Mouse (Mus musculus): Measurements from ENCODE around the gene Slc16a5. TPM values are rescaled to one million over a fixed set of nuclear protein-coding genes. Genes with fewer than 3 reads are reported as not detected.

Gene Slc16a5
- polyA plus RNA-seq, 1 experiment = 0.07 TPM

DNA sequence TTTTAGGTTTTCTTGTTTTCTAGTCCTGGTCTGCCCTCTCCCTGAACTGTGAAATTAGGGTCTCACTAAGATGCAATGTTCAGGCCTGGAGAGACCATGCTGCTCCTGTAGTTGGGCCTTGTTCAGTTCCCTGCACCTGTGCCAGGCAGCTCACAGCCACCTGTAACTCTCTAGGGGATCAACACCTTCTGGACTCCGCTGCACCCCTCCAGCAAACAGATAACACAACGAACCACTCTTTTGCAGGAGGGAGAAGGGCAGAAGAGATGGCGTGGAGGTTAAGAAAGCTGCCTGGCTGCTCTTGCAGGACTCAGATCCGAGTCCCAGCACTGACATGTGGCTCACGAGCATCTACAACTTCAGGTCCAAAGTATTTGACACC, 48.2 kb downstream of the Slc16a5 start:
- TF ChIP-seq USF1 (IDR thresholded peaks at IDR 0.05; ENCODE audit: low read depth) = no peak
- TF ChIP-seq CTCF (IDR thresholded peaks at IDR 0.05; ENCODE audit: control insufficient read depth, insufficient read depth, insufficient read length) = no peak
- no peak for TF ChIP-seq MYOD1 (IDR thresholded peaks at IDR 0.05; ENCODE audit: control insufficient read depth, insufficient read length, low read depth)
- no peak for TF ChIP-seq FOSL1 (IDR thresholded peaks at IDR 0.05; ENCODE audit: insufficient read depth, low read length, poor library complexity, severe bottlenecking)
- TF ChIP-seq MYOG (IDR thresholded peaks at IDR 0.05; ENCODE audit: control insufficient read depth, extremely low read depth, insufficient read length) = no peak
- TF ChIP-seq CEBPB (IDR thresholded peaks at IDR 0.05; ENCODE audit: low read depth) = no peak
- no peak for TF ChIP-seq MAX (IDR thresholded peaks at IDR 0.05)
- no peaks in the 10 kb centered on the region for H3K27me3 ChIP-seq (ENCODE audit: control insufficient read depth, insufficient read depth, insufficient read length)
- no peak overlapping the region for H3K4me3 ChIP-seq (ENCODE audit: insufficient read depth, poor library complexity, severe bottlenecking)
- H3K79me2 ChIP-seq (ENCODE audit: control insufficient read depth, insufficient read depth) = peaks cover 88% of the 10 kb centered on the region
- H3K79me3 ChIP-seq (ENCODE audit: low read depth) = peaks cover 84% of the 10 kb centered on the region
- no peak overlapping the region for H3ac ChIP-seq (ENCODE audit: control insufficient read depth, insufficient read length, low read depth)
- peaks cover 20% of the 10 kb centered on the region for H3K36me3 ChIP-seq (ENCODE audit: control insufficient read depth, insufficient read depth)

DNA sequence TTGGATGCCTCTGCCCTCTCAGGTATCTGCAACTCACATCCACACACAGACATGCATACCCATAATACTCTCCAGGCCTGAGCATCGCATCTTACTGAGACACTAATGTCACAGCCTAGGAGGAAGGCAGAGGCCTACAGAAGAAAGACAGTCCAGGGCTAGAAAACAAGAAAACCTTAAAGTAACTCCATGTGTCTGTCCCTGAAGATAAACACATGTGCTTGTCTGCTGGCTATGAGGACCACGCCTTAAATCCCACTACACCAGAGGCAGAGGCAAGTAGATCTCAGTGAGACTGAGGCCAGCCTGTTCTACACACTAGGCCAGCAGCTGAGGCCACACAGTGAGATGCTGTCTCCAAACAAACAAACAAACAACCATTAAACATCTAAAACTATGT, 48.8 kb downstream of the Slc16a5 start:
- Histone ChIP-seq H3K79me2 (ENCODE audit: control insufficient read depth, insufficient read depth) (peaks cover 82% of the 10 kb centered on the region), H3K79me3 (ENCODE audit: low read depth) (peaks cover 78% of the 10 kb centered on the region), H3K27me3 (ENCODE audit: control insufficient read depth, insufficient read depth, insufficient read length) (no peaks in the 10 kb centered on the region), H3ac (ENCODE audit: control insufficient read depth, insufficient read length, low read depth) (peak overlapping the region; percentile 13), H3K36me3 (ENCODE audit: control insufficient read depth, insufficient read depth) (peaks cover 17% of the 10 kb centered on the region), H3K4me3 (ENCODE audit: insufficient read depth, poor library complexity, severe bottlenecking) (no peak overlapping the region)
- TF ChIP-seq USF1 (IDR thresholded peaks at IDR 0.05; ENCODE audit: low read depth) (no peak), MYOG (IDR thresholded peaks at IDR 0.05; ENCODE audit: control insufficient read depth, extremely low read depth, insufficient read length) (no peak), FOSL1 (IDR thresholded peaks at IDR 0.05; ENCODE audit: insufficient read depth, low read length, poor library complexity, severe bottlenecking) (no peak), CEBPB (IDR thresholded peaks at IDR 0.05; ENCODE audit: low read depth) (no peak), CTCF (IDR thresholded peaks at IDR 0.05; ENCODE audit: control insufficient read depth, insufficient read depth, insufficient read length) (no peak), MYOD1 (IDR thresholded peaks at IDR 0.05; ENCODE audit: control insufficient read depth, insufficient read length, low read depth) (no peak), MAX (IDR thresholded peaks at IDR 0.05) (no peak)

DNA sequence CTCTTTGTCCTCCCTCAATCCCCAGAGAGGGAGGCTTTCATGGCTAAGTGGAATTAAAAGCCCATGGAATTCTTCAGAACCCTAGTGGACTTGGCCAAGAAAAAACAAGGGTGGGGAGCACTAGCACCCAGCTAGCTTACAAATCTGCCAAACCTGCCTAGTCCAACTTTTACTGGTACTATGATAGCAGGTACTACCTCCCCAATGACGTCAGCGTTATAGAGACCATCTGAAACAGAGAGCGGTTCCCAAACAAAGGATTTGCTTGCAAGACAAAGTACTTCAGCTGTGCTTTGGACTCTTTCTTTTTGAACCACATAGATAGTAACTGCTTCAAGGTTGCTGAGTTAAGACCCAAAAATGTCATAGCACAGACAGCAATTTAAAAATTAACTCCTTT, 49.7 kb downstream of the Slc16a5 start:
- Histone ChIP-seq H3K36me3 (ENCODE audit: control insufficient read depth, insufficient read depth) (peaks cover 10% of the 10 kb centered on the region), H3K79me3 (ENCODE audit: low read depth) (peaks cover 69% of the 10 kb centered on the region), H3ac (ENCODE audit: control insufficient read depth, insufficient read length, low read depth) (no peak overlapping the region), H3K27me3 (ENCODE audit: control insufficient read depth, insufficient read depth, insufficient read length) (no peaks in the 10 kb centered on the region), H3K4me3 (ENCODE audit: insufficient read depth, poor library complexity, severe bottlenecking) (peak overlapping the region; percentile 95), H3K79me2 (ENCODE audit: control insufficient read depth, insufficient read depth) (peaks cover 73% of the 10 kb centered on the region)
- no peak for TF ChIP-seq MYOG (IDR thresholded peaks at IDR 0.05; ENCODE audit: control insufficient read depth, extremely low read depth, insufficient read length)
- no peak for TF ChIP-seq MAX (IDR thresholded peaks at IDR 0.05)
- no peak for TF ChIP-seq FOSL1 (IDR thresholded peaks at IDR 0.05; ENCODE audit: insufficient read depth, low read length, poor library complexity, severe bottlenecking)
- no peak for TF ChIP-seq CTCF (IDR thresholded peaks at IDR 0.05; ENCODE audit: control insufficient read depth, insufficient read depth, insufficient read length)
- no peak for TF ChIP-seq USF1 (IDR thresholded peaks at IDR 0.05; ENCODE audit: low read depth)
- no peak for TF ChIP-seq CEBPB (IDR thresholded peaks at IDR 0.05; ENCODE audit: low read depth)
- no peak for TF ChIP-seq MYOD1 (IDR thresholded peaks at IDR 0.05; ENCODE audit: control insufficient read depth, insufficient read length, low read depth)

DNA sequence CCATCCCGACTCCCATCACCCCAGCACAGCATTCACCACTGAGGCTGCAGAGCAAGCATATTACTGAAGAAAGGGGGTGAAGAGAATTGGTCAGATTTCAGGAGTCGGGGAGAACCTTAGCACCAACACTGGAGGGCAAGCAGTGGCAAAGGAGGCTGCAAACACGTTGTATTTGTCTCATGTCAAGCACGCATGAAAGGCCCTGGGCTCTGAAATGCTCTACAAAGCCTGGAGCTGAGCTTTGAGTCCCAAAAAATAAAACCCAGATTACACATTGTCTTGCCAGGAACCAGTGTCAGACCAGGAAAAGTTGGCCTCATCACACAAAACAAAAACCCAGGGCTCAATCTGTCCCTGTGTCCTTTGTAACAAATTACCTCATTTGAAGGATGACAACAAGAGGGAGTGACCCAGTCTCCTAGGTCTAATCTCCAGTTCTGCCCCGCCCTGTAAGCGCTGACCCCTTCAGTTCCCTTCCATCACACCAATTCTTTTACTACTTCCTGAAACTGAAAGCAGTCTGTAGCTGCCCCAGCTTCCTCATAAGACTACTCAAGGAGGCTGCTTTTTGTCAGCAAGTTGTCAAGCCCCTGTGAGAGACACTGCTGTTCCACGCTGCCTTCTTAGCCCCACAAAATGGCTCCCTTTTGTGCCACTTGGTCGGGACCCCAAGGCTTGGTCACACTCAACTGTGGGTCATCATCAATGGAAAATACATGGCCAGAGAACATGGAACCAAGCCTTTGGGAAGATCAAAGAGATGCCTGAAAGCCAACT, 50.3 kb downstream of the Slc16a5 start:
- peaks cover 67% of the 10 kb centered on the region for H3K79me2 ChIP-seq (ENCODE audit: control insufficient read depth, insufficient read depth)
- H3K4me3 ChIP-seq (ENCODE audit: insufficient read depth, poor library complexity, severe bottlenecking) = peak overlapping the region; percentile 95
- TF ChIP-seq FOSL1 (IDR thresholded peaks at IDR 0.05; ENCODE audit: insufficient read depth, low read length, poor library complexity, severe bottlenecking) = no peak

DNA sequence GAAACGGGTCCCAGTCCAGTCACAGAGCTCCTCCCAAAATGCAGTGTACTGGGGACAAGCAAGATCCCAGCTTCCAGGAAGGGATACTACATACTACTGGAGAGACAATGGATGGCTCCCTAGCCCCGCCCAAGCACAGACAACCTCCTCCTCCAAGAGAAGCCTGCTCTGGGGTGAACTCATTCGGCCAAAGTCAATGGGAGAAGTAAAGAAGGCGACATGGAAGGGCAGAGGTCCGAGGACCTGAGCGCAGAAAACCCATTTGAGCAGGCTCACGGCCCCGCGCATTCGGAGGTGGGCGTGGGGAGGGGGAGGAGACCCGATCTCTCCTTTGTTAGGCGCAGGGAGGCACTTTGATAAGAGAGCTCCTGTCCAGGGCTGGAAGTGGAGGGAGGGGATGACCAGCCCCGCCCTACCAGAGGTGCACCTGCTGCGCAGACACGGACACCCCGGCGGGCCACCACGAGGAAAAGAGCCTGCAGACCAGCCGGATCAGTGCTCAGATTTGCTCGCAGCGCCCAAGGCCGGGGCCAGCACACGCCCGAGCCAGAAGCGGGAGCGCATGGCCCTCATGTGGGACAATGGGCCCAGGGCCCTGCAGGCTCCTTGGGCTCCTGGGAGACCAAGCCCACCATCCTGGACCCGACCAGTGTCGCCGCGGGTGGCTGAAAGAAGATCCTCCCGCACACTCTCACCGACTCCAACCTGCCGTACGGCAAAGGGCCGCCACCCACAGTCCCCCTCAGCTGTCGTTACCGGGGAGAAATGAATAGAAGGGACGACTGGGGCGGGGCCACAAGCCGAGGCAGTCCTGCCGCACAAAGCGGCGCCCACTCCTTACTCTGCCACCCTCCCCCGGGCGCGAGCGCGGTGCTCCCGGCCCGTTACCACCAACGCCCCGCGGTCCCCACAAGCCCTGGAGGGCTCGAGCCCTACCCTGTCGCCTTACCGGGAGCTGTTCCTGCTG, 51.3 kb downstream of the Slc16a5 start:
- peak overlapping the region; percentile 95 for H3K4me3 ChIP-seq (ENCODE audit: insufficient read depth, poor library complexity, severe bottlenecking)
- H3K79me2 ChIP-seq (ENCODE audit: control insufficient read depth, insufficient read depth) = peaks cover 58% of the 10 kb centered on the region
- TF ChIP-seq USF1 (IDR thresholded peaks at IDR 0.05; ENCODE audit: low read depth) (no peak), CEBPB (IDR thresholded peaks at IDR 0.05; ENCODE audit: low read depth) (no peak), MAX (IDR thresholded peaks at IDR 0.05) (no peak), MYOG (IDR thresholded peaks at IDR 0.05; ENCODE audit: control insufficient read depth, extremely low read depth, insufficient read length) (no peak), FOSL1 (IDR thresholded peaks at IDR 0.05; ENCODE audit: insufficient read depth, low read length, poor library complexity, severe bottlenecking) (no peak), CTCF (IDR thresholded peaks at IDR 0.05; ENCODE audit: control insufficient read depth, insufficient read depth, insufficient read length) (no peak), MYOD1 (IDR thresholded peaks at IDR 0.05; ENCODE audit: control insufficient read depth, insufficient read length, low read depth) (no peak)
- peaks cover 5% of the 10 kb centered on the region for H3K36me3 ChIP-seq (ENCODE audit: control insufficient read depth, insufficient read depth)
- H3ac ChIP-seq (ENCODE audit: control insufficient read depth, insufficient read length, low read depth) = peak overlapping the region; percentile 91
- H3K27me3 ChIP-seq (ENCODE audit: control insufficient read depth, insufficient read depth, insufficient read length) = no peaks in the 10 kb centered on the region
- peaks cover 53% of the 10 kb centered on the region for H3K79me3 ChIP-seq (ENCODE audit: low read depth)

More for the DNA sequence above, 50.3 kb downstream of the Slc16a5 start:
- H3K27me3 ChIP-seq (ENCODE audit: control insufficient read depth, insufficient read depth, insufficient read length) = no peaks in the 10 kb centered on the region
- H3ac ChIP-seq (ENCODE audit: control insufficient read depth, insufficient read length, low read depth) = peak overlapping the region; percentile 91
- peaks cover 5% of the 10 kb centered on the region for H3K36me3 ChIP-seq (ENCODE audit: control insufficient read depth, insufficient read depth)
- peaks cover 63% of the 10 kb centered on the region for H3K79me3 ChIP-seq (ENCODE audit: low read depth)

All from C2C12 (cell line).